Mouse (Mus musculus) CH12.LX (cell line): ENCODE data around the gene Pld1.

Experiments
- CTCF ChIP-seq, 2 experiments: IDR thresholded peaks in 1 of 2; conservative IDR thresholded peaks in 1 of 2; 2 replicates each; pipeline ENCODE4 v1.5.1; 2011 to 2012; ENCODE audit warnings: low read depth in 2 of 2, low read length in 2 of 2, improper control_type of control experiment in 1 of 2, inconsistent platforms in 1 of 2, mild to moderate bottlenecking in 1 of 2, moderate library complexity in 1 of 2
- E2F4 ChIP-seq: IDR thresholded peaks from 2 replicates; pipeline ENCODE4 v1.6.1; 2011; ENCODE audit warnings: low read depth, low read length, improper control_type of control experiment; ENCODE audit not compliant: insufficient replicate concordance
- ETS1 ChIP-seq: conservative IDR thresholded peaks from 2 replicates; pipeline ENCODE4 v1.6.1; 2012; ENCODE audit warnings: low read depth, mild to moderate bottlenecking, inconsistent platforms, low read length, improper control_type of control experiment, moderate library complexity
- HCFC1 ChIP-seq: IDR thresholded peaks from 2 replicates; pipeline ENCODE4 v1.6.1; 2012; ENCODE audit warnings: low read depth, mild to moderate bottlenecking, inconsistent platforms, low read length, improper control_type of control experiment
- JUN ChIP-seq: IDR thresholded peaks from 2 replicates; pipeline ENCODE4 v1.6.1; 2011; ENCODE audit warnings: low read depth, mild to moderate bottlenecking, low read length, improper control_type of control experiment, moderate library complexity; ENCODE audit not compliant: insufficient read depth
- MAFK ChIP-seq: IDR thresholded peaks from 2 replicates; pipeline ENCODE4 v1.6.1; 2011; ENCODE audit warnings: low read length, improper control_type of control experiment; ENCODE audit not compliant: insufficient replicate concordance
- MAZ ChIP-seq: IDR thresholded peaks from 2 replicates; pipeline ENCODE4 v1.6.1; 2012; ENCODE audit warnings: low read depth, mild to moderate bottlenecking, inconsistent platforms, low read length, improper control_type of control experiment, moderate library complexity
- POLR2A ChIP-seq: IDR thresholded peaks from 2 replicates; pipeline ENCODE4 v1.6.1; 2011; ENCODE audit warnings: low read depth, mild to moderate bottlenecking, improper control_type of control experiment, low read length
- RCOR1 ChIP-seq: conservative IDR thresholded peaks from 2 replicates; pipeline ENCODE4 v1.6.1; 2012; ENCODE audit warnings: low read depth, mild to moderate bottlenecking, inconsistent platforms, low read length, improper control_type of control experiment
- ZKSCAN1 ChIP-seq: IDR thresholded peaks from 2 replicates; pipeline ENCODE4 v1.6.1; 2012; ENCODE audit warnings: low read depth, inconsistent platforms, low read length, improper control_type of control experiment, borderline replicate concordance

GRCm38 (mm10) chr3:27949873-27950250 lies 11.4 kb downstream of the Pld1 start:
- TF ChIP-seq POLR2A (no peak), HCFC1 (no peak), ZKSCAN1 (no peak), MAFK (no peak), E2F4 (no peak), ETS1 (no peak), RCOR1 (no peak), JUN (no peak), CTCF (conservative IDR thresholded peaks at IDR 0.05 in 1 of 2, IDR thresholded peaks at IDR 0.05 in 1 of 2; ENCODE audit: low read depth in 2 of 2, low read length in 2 of 2) (no peak), MAZ (no peak)
